Mouse (Mus musculus) hindbrain, embryonic 13.5 days (tissue): Measurements from ENCODE around the gene Cdk5. TPM values are rescaled to one million over a fixed set of nuclear protein-coding genes. Genes with fewer than 3 reads are reported as not detected.

Experiments used
- ATAC-seq: fragments of 200-750 bp; cut with Nextera tagmentation; 2 replicates; pipeline ENCODE4 v1.8.0; 2017; ENCODE audit warnings: moderate TSS enrichment; ENCODE audit not compliant: low FRiP score
- H3K27ac ChIP-seq: fragments of 300-500 bp; sonication (generic); 2 replicates; pipeline ENCODE4 v1.5.1; 2015; ENCODE audit warnings: inconsistent platforms, mild to moderate bottlenecking, moderate library complexity
- H3K27me3 ChIP-seq: fragments of 300-500 bp; sonication (generic); 2 replicates; pipeline ENCODE4 v1.6.1; 2015; ENCODE audit warnings: mild to moderate bottlenecking, inconsistent platforms
- H3K36me3 ChIP-seq: fragments of 300-500 bp; sonication (generic); 2 replicates; pipeline ENCODE4 v1.6.1; 2015; ENCODE audit warnings: mild to moderate bottlenecking, inconsistent platforms
- H3K4me1 ChIP-seq: fragments of 300-500 bp; sonication (generic); replicated peaks from 2 replicates; pipeline ENCODE4 v1.6.1; 2015; ENCODE audit warnings: inconsistent platforms
- H3K4me2 ChIP-seq: fragments of 300-500 bp; sonication (generic); 2 replicates; pipeline ENCODE4 v1.6.1; 2015; ENCODE audit warnings: inconsistent platforms, mild to moderate bottlenecking, moderate library complexity
- H3K4me3 ChIP-seq: fragments of 300-500 bp; sonication (generic); 2 replicates; pipeline ENCODE4 v1.5.1; 2015; ENCODE audit warnings: mild to moderate bottlenecking, inconsistent platforms
- H3K9ac ChIP-seq: fragments of 300-500 bp; sonication (generic); 2 replicates; pipeline ENCODE4 v1.6.1; 2015; ENCODE audit warnings: mild to moderate bottlenecking, inconsistent platforms
- H3K9me3 ChIP-seq: fragments of 300-500 bp; sonication (generic); 2 replicates; pipeline ENCODE4 v1.6.1; 2016; ENCODE audit warnings: inconsistent platforms
- WGBS: fragments of 180-500 bp; shearing (Covaris S2); methylation state at CpG from one replicate; pipeline ENCODE4 v1.1.7; 2015; 5-methylcytosine and 5-hydroxymethylcytosine counted together
- polyA plus RNA-seq: library from polyadenylated mRNA; unstranded; fragments of >200 nt; fragmentation: Nextera tagmentation; extraction: Ambion mirVana; gene quantifications from 2 replicates; pipeline ENCODE4 v1.2.1, GENCODE M21; 2015

The Cdk5 gene
- 104 and 106 TPM in 2 replicates for polyA plus RNA-seq

DNA sequence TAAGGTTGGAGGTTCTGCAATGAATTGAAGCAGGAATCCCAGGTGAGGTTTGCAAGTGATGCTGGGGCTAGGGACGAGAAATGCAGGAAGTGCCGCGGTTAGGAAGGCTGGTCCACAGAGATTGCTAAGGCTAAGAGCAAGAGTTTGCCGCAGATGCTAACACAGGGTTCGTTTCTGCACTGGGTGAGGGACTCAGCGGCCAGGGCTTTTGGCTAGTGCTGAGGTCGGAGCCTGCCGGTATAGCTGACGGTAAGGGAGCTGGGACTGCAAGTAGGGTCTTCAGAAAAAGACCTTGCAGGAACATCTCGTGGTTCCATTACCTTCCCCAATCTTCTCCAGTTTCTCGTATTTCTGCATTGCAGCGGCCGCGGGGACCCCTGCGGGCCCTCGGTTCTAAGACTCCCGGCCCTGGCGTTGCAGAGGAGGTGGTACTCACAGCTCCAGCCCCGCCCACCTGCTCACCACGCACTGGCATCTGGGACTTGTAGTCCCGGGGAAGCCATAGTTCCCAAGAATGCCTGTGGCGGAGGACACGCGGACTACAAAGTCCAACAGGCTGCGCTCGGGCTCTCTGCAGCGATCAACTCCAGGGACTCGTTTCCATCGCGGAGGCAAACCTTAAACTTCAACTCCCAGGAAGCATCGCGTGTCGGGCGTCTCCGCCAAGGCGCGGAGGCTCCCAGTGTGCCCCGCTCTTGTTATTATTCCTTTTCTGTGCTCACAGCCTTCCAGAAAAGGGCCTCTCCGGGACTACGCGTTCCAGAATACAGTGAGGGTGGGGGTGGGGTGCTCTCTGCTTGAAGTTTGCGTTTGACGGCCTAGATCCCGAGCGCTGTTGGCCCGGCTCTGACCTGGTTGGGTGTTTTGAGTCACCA is at the start of gene Cdk5, which contains the start of gene Slc4a2:
Gene Cdk5, minus strand, starts transcription at position 402 of the 875 bp plus-strand sequence.
Gene Slc4a2, plus strand, starts transcription at position 709 of the 875 bp plus-strand sequence.
- H3K4me2 ChIP-seq, result peak within 1 kb of the TSS; percentile 86
- H3K4me1 ChIP-seq, result peaks cover 54% of the 10 kb centered on the region
- peak; percentile 96 for ATAC-seq

DNA sequence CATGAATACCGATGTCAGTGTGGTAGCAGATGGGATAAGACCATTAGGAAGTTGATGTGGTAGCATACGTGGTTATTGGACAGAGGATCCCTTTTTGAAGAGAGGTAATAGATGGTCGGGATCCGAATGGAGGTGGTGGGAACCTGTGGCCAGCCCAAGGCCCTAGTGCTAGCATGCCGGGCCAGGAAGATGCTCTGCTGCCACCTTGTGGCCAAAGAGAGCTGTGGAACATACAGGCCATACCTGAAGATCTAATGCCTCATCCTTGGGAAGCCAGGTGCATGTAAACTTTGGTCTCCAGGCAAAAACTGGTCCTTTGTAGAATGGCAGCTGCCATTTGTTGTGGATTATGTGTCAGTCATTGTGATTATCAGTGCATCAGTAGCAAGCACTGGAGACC is 47.3 kb upstream of the Cdk5 start:
- no peak overlapping the region for H3K9ac ChIP-seq
- H3K4me1 ChIP-seq, result peaks cover 59% of the 10 kb centered on the region
- 0 out of 2 replicates have a peak, but pooled peaks cover 2% of the 10 kb centered on the region for H3K36me3 ChIP-seq
- 13% methylated on average over 5 of the region's 5 CpGs for WGBS
- peaks cover 36% of the 10 kb centered on the region for H3K27me3 ChIP-seq
- peak; percentile 57 for ATAC-seq
- H3K9me3 ChIP-seq, result no peaks in the 10 kb centered on the region
- H3K27ac ChIP-seq, result no peak overlapping the region
- H3K4me2 ChIP-seq, result no peak overlapping the region
- no peak overlapping the region for H3K4me3 ChIP-seq

More for the DNA sequence above, at the start of gene Cdk5, which contains the start of gene Slc4a2:
- WGBS, result under 1% methylated on average over 46 of the region's 46 CpGs
- peak within 1 kb of the TSS; percentile 87 for H3K9ac ChIP-seq
- H3K27me3 ChIP-seq, result peaks cover 22% of the 10 kb centered on the region
- H3K4me3 ChIP-seq, result peak within 1 kb of the TSS; percentile 64
- no peaks in the 10 kb centered on the region for H3K9me3 ChIP-seq
- H3K27ac ChIP-seq, result peak within 1 kb of the TSS; percentile 93
- H3K36me3 ChIP-seq, result peaks cover 29% of the 10 kb centered on the region

DNA sequence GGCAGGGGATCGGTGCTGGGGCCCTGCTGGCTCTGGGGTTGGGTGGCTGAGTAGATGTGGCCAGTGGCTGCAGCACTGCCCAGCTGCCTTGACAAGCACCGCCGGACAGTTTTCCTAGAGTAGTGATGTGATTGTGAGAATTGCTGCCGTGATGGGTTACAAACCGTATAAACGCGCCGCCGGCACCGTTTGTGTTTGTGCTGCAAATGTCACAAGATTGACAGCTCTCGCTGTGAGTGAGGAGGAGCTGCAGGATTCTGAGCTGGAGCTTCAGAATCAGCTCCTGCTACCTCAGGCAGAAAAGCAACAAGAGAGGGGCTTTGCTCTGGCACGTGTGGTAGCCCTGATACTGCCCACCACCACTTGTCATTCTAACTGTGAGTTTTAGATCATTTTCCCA is 43.4 kb upstream of the Cdk5 start:
- H3K36me3 ChIP-seq, result no peaks in the 10 kb centered on the region
- peaks cover 37% of the 10 kb centered on the region for H3K4me1 ChIP-seq
- no peak overlapping the region for H3K4me3 ChIP-seq
- no peaks in the 10 kb centered on the region for H3K9me3 ChIP-seq
- no peak overlapping the region for H3K27ac ChIP-seq
- no peaks in the 10 kb centered on the region for H3K27me3 ChIP-seq
- 0 out of 2 replicates have a peak overlapping the region, but pooled peaks have one; percentile 49 for H3K9ac ChIP-seq
- WGBS, result 29% methylated on average over 12 of the region's 12 CpGs
- ATAC-seq, result no peak
- H3K4me2 ChIP-seq, result no peak overlapping the region

DNA sequence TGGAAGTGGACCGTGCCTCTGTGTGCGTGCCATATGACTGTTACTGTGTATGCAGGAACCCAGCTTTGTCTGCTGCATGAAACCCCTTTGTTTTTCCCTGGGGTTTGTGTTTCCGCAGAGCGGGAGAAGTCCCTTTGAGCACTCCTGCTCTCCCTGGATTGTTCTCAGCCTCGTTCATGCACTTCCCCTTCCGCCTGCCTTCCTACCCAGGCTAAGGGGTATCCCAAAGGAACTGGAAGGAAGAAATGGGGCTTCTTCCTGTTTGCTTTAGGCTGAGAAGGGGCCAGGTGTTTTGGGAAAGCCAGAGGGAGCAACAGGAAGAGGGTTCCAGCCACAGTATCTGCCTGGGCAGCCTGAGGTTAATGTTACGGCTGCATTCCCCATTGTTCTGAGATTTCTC is 32.3 kb upstream of the Cdk5 start:
- Histone ChIP-seq H3K4me3 (peak overlapping the region; percentile 90), H3K36me3 (peaks cover 17% of the 10 kb centered on the region), H3K9ac (peak overlapping the region; percentile 97), H3K4me1 (peaks cover 46% of the 10 kb centered on the region), H3K27me3 (no peaks in the 10 kb centered on the region), H3K9me3 (no peaks in the 10 kb centered on the region), H3K27ac (peak overlapping the region; percentile 62; the same call in 1 of the 2 replicates), H3K4me2 (peak overlapping the region; percentile 100)
- ATAC-seq, result no peak
- WGBS, result 45% methylated on average over 7 of the region's 7 CpGs

DNA sequence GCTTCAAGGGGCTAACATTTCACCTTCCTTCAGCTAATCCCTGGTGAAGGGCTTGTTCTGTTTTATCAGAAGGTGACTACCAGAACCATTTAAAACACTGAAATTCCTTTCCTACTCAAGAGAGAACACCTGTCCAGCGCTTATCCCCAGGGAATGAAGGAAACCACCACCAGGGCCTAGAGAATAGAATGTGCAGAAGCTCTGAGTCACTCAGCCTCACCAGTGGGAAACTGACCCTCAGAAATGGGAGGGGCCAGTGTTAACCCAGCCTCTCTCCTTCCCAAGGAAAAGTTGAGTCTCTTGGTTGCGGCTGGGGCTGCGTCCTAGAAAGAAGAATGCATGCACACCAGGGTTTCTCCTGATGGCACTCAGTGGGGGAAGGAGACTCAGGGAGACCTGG is 31.7 kb upstream of the Cdk5 start:
- Histone ChIP-seq H3K4me1 (peaks cover 45% of the 10 kb centered on the region), H3K9me3 (no peaks in the 10 kb centered on the region), H3K27me3 (no peaks in the 10 kb centered on the region; the same call in 1 of the 2 replicates), H3K9ac (peak overlapping the region; percentile 97), H3K4me2 (peak overlapping the region; percentile 100), H3K27ac (peak overlapping the region; percentile 62), H3K36me3 (peaks cover 17% of the 10 kb centered on the region), H3K4me3 (peak overlapping the region; percentile 90)
- WGBS, result 68% methylated on average over 3 of the region's 3 CpGs
- no peak for ATAC-seq

DNA sequence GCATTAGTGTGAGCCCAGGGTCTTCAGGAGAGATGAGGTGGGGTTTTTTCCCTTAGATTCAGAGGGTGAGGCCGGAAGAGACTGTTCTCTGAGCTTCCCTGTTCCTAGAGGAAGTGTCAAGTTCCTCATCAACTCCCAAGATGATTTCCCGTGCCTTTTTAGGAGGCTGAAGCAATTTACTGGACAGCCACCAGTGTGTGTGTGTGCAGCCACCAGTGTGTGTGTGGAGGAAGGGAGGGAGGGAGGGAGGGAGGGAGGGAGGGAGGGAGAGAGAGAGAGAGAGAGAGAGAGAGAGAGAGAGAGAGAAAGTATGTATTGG is 30.6 kb upstream of the Cdk5 start:
- Histone ChIP-seq H3K36me3 (peaks cover 17% of the 10 kb centered on the region), H3K27me3 (no peaks in the 10 kb centered on the region; the same call in 1 of the 2 replicates), H3K4me2 (peak overlapping the region; percentile 100), H3K4me1 (peaks cover 45% of the 10 kb centered on the region), H3K9ac (peak overlapping the region; percentile 97), H3K9me3 (no peaks in the 10 kb centered on the region), H3K4me3 (peak overlapping the region; percentile 90), H3K27ac (peak overlapping the region; percentile 95)
- no peak for ATAC-seq
- 7% methylated on average over 2 of the region's 2 CpGs for WGBS

GRCm38 (mm10) chr5:24453283-24453984 is 30.1 kb upstream of the Cdk5 start:
- WGBS, result 0% methylated on average over 5 of the region's 5 CpGs
- ATAC-seq, result 0 out of 2 replicates have a peak, but pooled peaks have one; percentile 2
- no peaks in the 10 kb centered on the region for H3K9me3 ChIP-seq

DNA sequence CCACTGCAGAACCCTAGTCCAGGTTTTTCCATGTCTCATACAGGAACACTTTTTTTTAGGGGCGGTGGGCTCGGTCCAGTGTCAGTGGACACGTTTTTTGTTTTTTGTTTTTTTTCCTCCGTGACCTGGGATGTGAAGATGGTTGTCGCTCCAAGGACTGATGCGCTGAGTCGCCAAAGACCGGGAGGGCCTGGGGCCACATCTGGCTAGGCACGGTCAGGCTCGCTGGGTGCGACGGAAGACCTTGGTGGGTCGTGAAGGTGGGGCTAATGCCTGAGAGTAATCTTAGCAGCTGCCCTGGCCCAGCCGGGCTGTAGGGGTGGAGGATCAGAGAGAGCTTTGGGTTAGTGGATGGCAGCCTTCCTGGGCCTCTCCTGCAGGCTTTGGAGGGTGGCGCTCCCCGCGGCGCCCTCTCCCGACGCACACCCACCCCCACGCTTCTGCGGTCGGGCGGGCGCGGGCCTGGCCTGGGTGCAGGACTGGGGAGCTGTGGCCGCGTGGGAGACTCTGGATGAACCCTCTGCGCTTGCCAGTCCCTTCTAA is 29.4 kb upstream of the Cdk5 start:
- Histone ChIP-seq H3K4me2 (peak overlapping the region; percentile 100), H3K27me3 (no peaks in the 10 kb centered on the region; the same call in 1 of the 2 replicates), H3K4me1 (peaks cover 50% of the 10 kb centered on the region), H3K36me3 (peaks cover 9% of the 10 kb centered on the region), H3K9ac (peak overlapping the region; percentile 97), H3K4me3 (peak overlapping the region; percentile 90), H3K9me3 (no peaks in the 10 kb centered on the region), H3K27ac (peak overlapping the region; percentile 95)
- peak; percentile 4; the same call in 1 of the 2 replicates for ATAC-seq
- WGBS, result 0% methylated on average over 29 of the region's 29 CpGs

More at GRCm38 (mm10) chr5:24453283-24453984, 30.1 kb upstream of the Cdk5 start:
- H3K4me3 ChIP-seq, result peak overlapping the region; percentile 90
- no peaks in the 10 kb centered on the region; the same call in 1 of the 2 replicates for H3K27me3 ChIP-seq
- peaks cover 45% of the 10 kb centered on the region for H3K4me1 ChIP-seq
- peak overlapping the region; percentile 95 for H3K27ac ChIP-seq
- peaks cover 15% of the 10 kb centered on the region for H3K36me3 ChIP-seq
- H3K9ac ChIP-seq, result peak overlapping the region; percentile 97
- H3K4me2 ChIP-seq, result peak overlapping the region; percentile 100

DNA sequence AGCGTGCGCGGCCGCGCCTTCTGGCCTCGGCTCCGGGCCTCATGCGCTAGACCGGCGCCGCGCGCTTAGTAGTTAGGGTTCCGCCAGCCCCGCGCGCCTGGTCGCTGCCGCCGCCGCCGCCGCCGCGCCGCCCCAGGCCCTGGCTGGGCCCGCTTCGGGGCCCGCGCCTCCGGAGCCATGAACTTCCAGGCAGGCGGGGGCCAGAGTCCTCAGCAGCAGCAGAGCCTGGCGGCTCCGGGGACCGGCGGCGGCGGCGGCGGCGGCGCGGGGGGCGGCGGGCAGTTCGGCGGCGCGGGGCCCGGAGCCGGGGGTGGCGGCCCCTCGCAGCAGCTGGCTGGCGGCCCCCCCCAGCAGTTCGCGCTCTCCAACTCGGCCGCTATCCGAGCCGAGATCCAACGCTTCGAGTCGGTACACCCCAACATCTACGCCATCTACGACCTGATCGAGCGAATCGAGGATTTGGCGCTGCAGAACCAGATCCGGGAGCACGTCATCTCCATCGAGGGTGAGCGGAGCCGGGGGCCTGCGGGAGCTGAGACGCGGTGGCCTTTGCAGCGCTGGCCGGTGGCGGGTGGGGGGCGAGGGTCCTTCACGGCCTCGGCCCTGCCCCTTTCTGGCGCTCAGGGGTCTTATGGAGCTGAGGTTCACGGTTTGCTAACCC is 28.8 kb upstream of the Cdk5 start, which contains the start of gene Agap3:
Gene Agap3, plus strand, starts transcription at position 148 of the 661 bp plus-strand sequence.
- WGBS, result under 1% methylated on average over 55 of the region's 85 CpGs
- Histone ChIP-seq H3K27ac (peak within 1 kb of the TSS; percentile 95), H3K9ac (peak within 1 kb of the TSS; percentile 97), H3K4me3 (peak within 1 kb of the TSS; percentile 90), H3K36me3 (peaks cover 4% of the 10 kb centered on the region; the same call in 1 of the 2 replicates), H3K4me2 (peak within 1 kb of the TSS; percentile 100), H3K27me3 (no peaks in the 10 kb centered on the region; the same call in 1 of the 2 replicates), H3K9me3 (no peaks in the 10 kb centered on the region), H3K4me1 (peaks cover 54% of the 10 kb centered on the region)
- ATAC-seq, result peak; percentile 52

GRCm38 (mm10) chr5:24451264-24452029 is 28.1 kb upstream of the Cdk5 start:
- Histone ChIP-seq H3K4me2 (peak overlapping the region; percentile 100), H3K27ac (peak overlapping the region; percentile 95), H3K9me3 (no peaks in the 10 kb centered on the region), H3K27me3 (no peaks in the 10 kb centered on the region; the same call in 1 of the 2 replicates), H3K9ac (peak overlapping the region; percentile 97), H3K4me3 (peak overlapping the region; percentile 90), H3K36me3 (no peaks in the 10 kb centered on the region), H3K4me1 (peaks cover 58% of the 10 kb centered on the region)
- WGBS, result 2% methylated on average over 50 of the region's 66 CpGs
- peak; percentile 62 for ATAC-seq
